Mouse (Mus musculus) E14TG2a.4 (cell line): Measurements from ENCODE around the gene Plxnd1.

Source experiments
- CTCF ChIP-seq: conservative IDR thresholded peaks from 2 replicates; pipeline ENCODE4 v1.5.1; 2014; ENCODE audit warnings: low read length
- NANOG ChIP-seq: IDR thresholded peaks from 2 replicates; pipeline ENCODE4 v1.6.1; 2014; ENCODE audit warnings: borderline replicate concordance, low read length, mixed read lengths
- POU5F1 ChIP-seq: IDR thresholded peaks from 2 replicates; pipeline ENCODE4 v1.6.1; 2014; ENCODE audit warnings: low read length, borderline replicate concordance

DNA sequence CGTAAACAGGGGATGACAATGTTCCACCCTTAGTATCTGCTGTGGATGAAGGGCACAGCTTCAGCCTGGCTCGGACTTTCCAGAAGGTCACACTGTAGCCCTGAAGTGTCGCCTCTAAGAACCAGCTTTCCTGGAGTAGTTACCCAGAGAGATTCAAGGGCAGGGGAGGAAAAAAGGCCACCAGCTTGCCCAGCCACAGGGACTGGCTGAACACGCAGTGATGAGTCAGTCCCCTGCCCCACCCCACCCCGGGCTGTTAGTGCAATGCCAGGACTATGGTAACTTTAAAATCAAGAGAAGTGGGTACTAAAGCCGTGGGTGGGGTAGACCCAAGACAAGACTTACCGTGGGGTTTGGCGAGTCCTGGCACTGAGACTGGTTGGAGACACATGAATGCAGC lies 19.2 kb downstream of the Plxnd1 start:
- TF ChIP-seq CTCF (no peak), NANOG (no peak), POU5F1 (no peak)
